Mouse (Mus musculus) heart, adult 2 months (tissue): Measurements from ENCODE around the gene Dlst.

Experiments
- CTCF ChIP-seq: fragments of 200-600 bp; IDR thresholded peaks from 2 replicates; pipeline ENCODE4 v1.8.1; 2022; ENCODE audit warnings: antibody characterized with exemption, mild to moderate bottlenecking, moderate library complexity
- EP300 ChIP-seq: fragments of 200-500 bp; IDR thresholded peaks from 2 replicates; pipeline ENCODE4 v1.6.1; 2011; ENCODE audit warnings: low read depth, low read length, control low read depth; ENCODE audit not compliant: insufficient read depth

GRCm38 (mm10) chr12:85126986-85127603 is 16.5 kb downstream of the Dlst start:
- TF ChIP-seq EP300 (no peak), CTCF (no peak)
